Mouse (Mus musculus): ENCODE measurements around the gene Irx6. TPM values are rescaled to one million over a fixed set of nuclear protein-coding genes. Genes with fewer than 3 reads are reported as not detected.

The Irx6 gene
- polyA plus RNA-seq, 1 experiment from 2014 or later, result 0.27 TPM

DNA sequence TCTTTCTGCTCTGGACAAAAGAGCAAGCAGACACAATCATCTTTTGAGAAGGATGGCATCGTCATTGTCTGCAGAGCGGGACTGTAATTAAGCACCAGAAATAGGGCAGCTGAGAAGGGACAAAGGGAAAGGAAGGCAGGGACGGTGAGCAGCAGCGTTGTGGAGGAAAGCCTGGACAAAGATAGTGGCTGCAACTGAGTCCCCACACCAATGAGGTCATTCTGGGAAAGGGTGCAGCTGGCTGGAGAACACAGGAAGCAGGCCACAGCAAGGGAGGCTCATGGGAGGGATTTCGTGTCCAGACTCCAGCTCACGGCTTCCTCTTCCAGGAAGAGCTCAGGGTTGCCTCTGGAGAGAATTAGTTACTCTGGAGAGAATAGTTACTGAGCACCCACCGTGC lies 49.9 kb downstream of the Irx6 start:
- 0 out of 2 replicates have a peak, but pooled peaks cover 10% of the 10 kb centered on the region for H3K27me3 ChIP-seq
- H3K9me3 ChIP-seq (replicated peaks), result no peaks in the 10 kb centered on the region
- 23% methylated on average over 7 of the region's 7 CpGs for WGBS
- H3K4me1 ChIP-seq, result peaks cover 34% of the 10 kb centered on the region
- ATAC-seq, result no peak
- H3K27ac ChIP-seq, result no peak overlapping the region
- no peak overlapping the region for H3K4me3 ChIP-seq
- H3K4me2 ChIP-seq, result no peak overlapping the region
- H3K9ac ChIP-seq, result no peak overlapping the region
- H3K36me3 ChIP-seq (ENCODE audit: poor library complexity, severe bottlenecking), result no peaks in the 10 kb centered on the region

- no peak overlapping the region for H3K27ac ChIP-seq
- 67% methylated on average over 8 of the region's 8 CpGs for WGBS
- no peak overlapping the region for H3K9ac ChIP-seq
- H3K4me2 ChIP-seq, result no peak overlapping the region
- H3K4me1 ChIP-seq, result peaks cover 34% of the 10 kb centered on the region
- no peaks in the 10 kb centered on the region for H3K9me3 ChIP-seq (replicated peaks)
- no peak overlapping the region for H3K4me3 ChIP-seq
- ATAC-seq, result no peak
- H3K27me3 ChIP-seq, result 0 out of 2 replicates have a peak, but pooled peaks cover 13% of the 10 kb centered on the region
- no peaks in the 10 kb centered on the region for H3K36me3 ChIP-seq (ENCODE audit: poor library complexity, severe bottlenecking)
Observed at GRCm38 (mm10) chr8:92724359-92724758, 50.3 kb downstream of the Irx6 start.

Other genes starting within 250 kb of the Irx6 start
- gene Mmp2, start 153.0 kb downstream of the Irx6 start, polyA plus RNA-seq (2015; fragmentation: Nextera tagmentation; extraction: Ambion mirVana), result 9.3 and 9.5 TPM in 2 replicates
- gene Lpcat2, start 181.1 kb downstream of the Irx6 start, polyA plus RNA-seq (2015; fragmentation: Nextera tagmentation; extraction: Ambion mirVana), result 4.1 and 4.6 TPM in 2 replicates
- gene Capns2, start 227.1 kb downstream of the Irx6 start, polyA plus RNA-seq (2015; fragmentation: Nextera tagmentation; extraction: Ambion mirVana), result not detected in 2 replicates

All from forebrain, embryonic 13.5 days (tissue).